Mouse (Mus musculus) megakaryocyte-erythroid progenitor cell, adult 5 weeks (primary cell): Measurements from ENCODE around the gene Gm10842. TPM values are rescaled to one million over a fixed set of nuclear protein-coding genes. Genes with fewer than 3 reads are reported as not detected.

Source experiments
- polyA plus RNA-seq: library from polyadenylated mRNA; stranded (reverse); fragments of >175 nt; gene quantifications from 2 replicates; pipeline ENCODE4 v1.2.3, GENCODE M21; 2012

The Gm10842 gene
- not detected in 2 replicates for polyA plus RNA-seq

GRCm38 (mm10) chr11:105146593-105146992, at the start of gene Gm10842:
Gm10842 (plus strand) TSS chr11:105146893.

GRCm38 (mm10) chr11:105125735-105126519, 20.8 kb upstream of the Gm10842 start, which contains the start of gene Mettl2:
Mettl2 (plus strand) TSS chr11:105126425.

GRCm38 (mm10) chr11:105178516-105178915, 31.8 kb downstream of the Gm10842 start, which contains the start of gene Tlk2:
Tlk2 (plus strand) TSS chr11:105178807.

Other genes starting within 250 kb of the Gm10842 start
- not detected in 2 replicates for gene Efcab3, start 83.3 kb upstream of the Gm10842 start, polyA plus RNA-seq
- 14.2 and 17.6 TPM in 2 replicates for gene Mettl2, start 20.5 kb upstream of the Gm10842 start, polyA plus RNA-seq
- gene Tlk2, start 31.9 kb downstream of the Gm10842 start, polyA plus RNA-seq = 15.6 and 18.4 TPM in 2 replicates
- 0.20 and 0.27 TPM in 2 replicates for gene Mrc2, start 145.8 kb downstream of the Gm10842 start, polyA plus RNA-seq